Mouse (Mus musculus) kidney, adult 8-10 months (tissue): ENCODE measurements around the gene Cysltr2.
A peak's percentile ranks its signal among the peaks of the same experiment; 100 is the strongest.

Experiments used
- DNase-seq, 2 experiments: peaks; one replicate each; pipeline ENCODE4 v3.0.0; 2022

Cysltr2 gene

GRCm38 (mm10) chr14:73048937-73049336 is at the start of gene Cysltr2:
Gene Cysltr2, minus strand, starts transcription at chr14:73049114.
- peak in 1 of 2 experiments; percentile 7 for DNase-seq

GRCm38 (mm10) chr14:73094802-73095550 is 46.1 kb upstream of the Cysltr2 start:
- DNase-seq: peak in 1 of 2 experiments; percentile 28

- DNase-seq: no peak
Measured at GRCm38 (mm10) chr14:73092871-73093270, 44.0 kb upstream of the Cysltr2 start.

GRCm38 (mm10) chr14:73088224-73088623 is 39.3 kb upstream of the Cysltr2 start:
- DNase-seq: no peak

- DNase-seq: no peak
Measured at GRCm38 (mm10) chr14:73087746-73088145, 38.8 kb upstream of the Cysltr2 start.

GRCm38 (mm10) chr14:73087247-73087646 is 38.3 kb upstream of the Cysltr2 start:
- DNase-seq: no peak

- DNase-seq: no peak
Measured at GRCm38 (mm10) chr14:73086425-73086824, 37.5 kb upstream of the Cysltr2 start.

- no peak for DNase-seq
Measured at GRCm38 (mm10) chr14:73083563-73083962, 34.6 kb upstream of the Cysltr2 start.

GRCm38 (mm10) chr14:73064460-73064859 is 15.5 kb upstream of the Cysltr2 start:
- no peak for DNase-seq

GRCm38 (mm10) chr14:73058755-73059154 is 9.8 kb upstream of the Cysltr2 start:
- no peak for DNase-seq

GRCm38 (mm10) chr14:73057764-73058163 is 8.8 kb upstream of the Cysltr2 start:
- peak in 1 of 2 experiments; percentile 5 for DNase-seq

GRCm38 (mm10) chr14:73056813-73057212 is 7.9 kb upstream of the Cysltr2 start:
- no peak for DNase-seq

- DNase-seq: no peak
Measured at GRCm38 (mm10) chr14:73045199-73045928, 3.5 kb downstream of the Cysltr2 start.

- DNase-seq: no peak
Measured at GRCm38 (mm10) chr14:73041689-73042088, 7.2 kb downstream of the Cysltr2 start.

- no peak for DNase-seq
Measured at GRCm38 (mm10) chr14:73033290-73033689, 15.6 kb downstream of the Cysltr2 start.

- no peak for DNase-seq
Measured at GRCm38 (mm10) chr14:73031218-73031617, 17.7 kb downstream of the Cysltr2 start.

- DNase-seq: peak; percentile 21 to 32
Measured at GRCm38 (mm10) chr14:73017272-73017671, 31.6 kb downstream of the Cysltr2 start.

GRCm38 (mm10) chr14:73015386-73015785 is 33.5 kb downstream of the Cysltr2 start:
- DNase-seq: no peak

- DNase-seq: no peak
Measured at GRCm38 (mm10) chr14:73013723-73014544, 35.0 kb downstream of the Cysltr2 start.

GRCm38 (mm10) chr14:73001814-73002213 is 47.1 kb downstream of the Cysltr2 start:
- no peak for DNase-seq

- peak; percentile 22 to 64 for DNase-seq
Measured at GRCm38 (mm10) chr14:73000325-73000724, 48.6 kb downstream of the Cysltr2 start.

GRCm38 (mm10) chr14:72998111-72998510 is 50.8 kb downstream of the Cysltr2 start:
- DNase-seq: no peak

GRCm38 (mm10) chr14:72986044-72986443 is 62.9 kb downstream of the Cysltr2 start:
- no peak for DNase-seq
